Mouse (Mus musculus) hindbrain, postnatal 0 days (tissue): ENCODE data around the gene Slc9a5. TPM values are rescaled to one million over a fixed set of nuclear protein-coding genes. Genes with fewer than 3 reads are reported as not detected.

ENCODE experiments used
- ATAC-seq: fragments of 200-750 bp; cut with Nextera tagmentation; 2 replicates; pipeline ENCODE4 v1.8.0; 2017; ENCODE audit warnings: mild to moderate bottlenecking, moderate TSS enrichment, moderate library complexity
- DNase-seq: peaks from one replicate; pipeline ENCODE4 v3.0.0-alpha.2; 2015; ENCODE audit warnings: low spot score
- H3K27ac ChIP-seq: fragments of 300-500 bp; sonication (generic); 2 replicates; pipeline ENCODE4 v1.5.1; 2014; ENCODE audit warnings: mild to moderate bottlenecking
- H3K27me3 ChIP-seq: fragments of 300-500 bp; sonication (generic); 2 replicates; pipeline ENCODE4 v1.6.1; 2014; ENCODE audit warnings: low read length, mixed read lengths; ENCODE audit not compliant: insufficient read depth
- H3K36me3 ChIP-seq: fragments of 300-500 bp; sonication (generic); 2 replicates; pipeline ENCODE4 v1.6.1; 2014; ENCODE audit warnings: low read length, mixed read lengths; ENCODE audit not compliant: insufficient read depth
- H3K4me1 ChIP-seq: fragments of 300-500 bp; sonication (generic); 2 replicates; pipeline ENCODE4 v1.6.1; 2014; ENCODE audit warnings: antibody characterized with exemption, low read length, mixed read lengths; ENCODE audit not compliant: insufficient read depth
- H3K4me2 ChIP-seq: fragments of 300-500 bp; sonication (generic); 2 replicates; pipeline ENCODE4 v1.6.1; 2014; ENCODE audit warnings: low read depth, mild to moderate bottlenecking, low read length, moderate library complexity, mixed read lengths
- H3K4me3 ChIP-seq: fragments of 300-500 bp; sonication (generic); 2 replicates; pipeline ENCODE4 v1.5.1; 2014; ENCODE audit warnings: low read length
- H3K9ac ChIP-seq: fragments of 300-500 bp; sonication (generic); replicated peaks from 2 replicates; pipeline ENCODE4 v1.6.1; 2014; ENCODE audit warnings: mild to moderate bottlenecking, low read length, moderate library complexity, mixed read lengths
- H3K9me3 ChIP-seq: fragments of 300-500 bp; sonication (generic); 2 replicates; pipeline ENCODE4 v1.6.1; 2016; ENCODE audit warnings: low read length, mixed read lengths
- CTCF ChIP-seq: IDR thresholded peaks from 2 replicates; pipeline ENCODE4 v1.5.1; 2016; ENCODE audit warnings: antibody characterized with exemption, control low read depth, low read depth
- WGBS: fragments of 180-500 bp; shearing (Covaris S2); extraction: QIAGEN DNeasy Blood & Tissue Kit; methylation state at CpG from one replicate; pipeline ENCODE4 v1.1.7; 2014; 5-methylcytosine and 5-hydroxymethylcytosine counted together
- polyA plus RNA-seq: library from polyadenylated mRNA; unstranded; fragments of >200 nt; fragmentation: Nextera tagmentation; extraction: Ambion mirVana; gene quantifications from 2 replicates; pipeline ENCODE4 v1.2.1, GENCODE M21; 2015
- total RNA-seq: library from RNA; depleted of rRNA; stranded (reverse); fragments of >200 nt; gene quantifications from 2 replicates; pipeline ENCODE4 v1.2.3, GENCODE M21; 2014

Slc9a5 gene
- total and polyA plus RNA-seq, 2 experiments from 2014 or later = 10.6 to 28.6 TPM

- no peaks in the 10 kb centered on the region for H3K9me3 ChIP-seq
- H3K27ac ChIP-seq = no peak overlapping the region
- H3K9ac ChIP-seq = no peak overlapping the region
- DNase-seq (no peak), ATAC-seq (no peak)
- peaks cover 11% of the 10 kb centered on the region for H3K4me1 ChIP-seq
- no peak overlapping the region for H3K4me2 ChIP-seq
- TF ChIP-seq CTCF = no peak
- no peak overlapping the region for H3K4me3 ChIP-seq
- 73% methylated on average over 7 of the region's 7 CpGs for WGBS
- H3K36me3 ChIP-seq = no peaks in the 10 kb centered on the region
- H3K27me3 ChIP-seq = no peaks in the 10 kb centered on the region
Observed at GRCm38 (mm10) chr8:105345061-105345975, 3.3 kb upstream of the Slc9a5 start.

- Histone ChIP-seq H3K9me3 (no peaks in the 10 kb centered on the region), H3K27me3 (no peaks in the 10 kb centered on the region), H3K4me2 (peak overlapping the region; percentile 100), H3K36me3 (no peaks in the 10 kb centered on the region), H3K4me1 (peaks cover 15% of the 10 kb centered on the region), H3K27ac (peak overlapping the region; percentile 26; the same call in 1 of the 2 replicates), H3K9ac (peak overlapping the region; percentile 51), H3K4me3 (peak overlapping the region; percentile 77)
- TF ChIP-seq CTCF = no peak
- 4% methylated on average over 34 of the region's 34 CpGs for WGBS
- DNase-seq (no peak), ATAC-seq (0 out of 2 replicates have a peak, but pooled peaks have one; percentile 1)
Observed at GRCm38 (mm10) chr8:105346611-105347427, 1.8 kb upstream of the Slc9a5 start.

GRCm38 (mm10) chr8:105347428-105348221 is 1.0 kb upstream of the Slc9a5 start, which contains the start of gene Fhod1:
Fhod1 (minus strand) TSS chr8:105347953.
- H3K27ac ChIP-seq = peak within 1 kb of the TSS; percentile 83
- H3K4me1 ChIP-seq = peaks cover 15% of the 10 kb centered on the region
- WGBS = under 1% methylated on average over 53 of the region's 53 CpGs
- H3K4me3 ChIP-seq = peak within 1 kb of the TSS; percentile 77
- peak within 1 kb of the TSS; percentile 100 for H3K4me2 ChIP-seq
- H3K36me3 ChIP-seq = no peaks in the 10 kb centered on the region
- H3K9me3 ChIP-seq = no peaks in the 10 kb centered on the region
- H3K27me3 ChIP-seq = no peaks in the 10 kb centered on the region
- peak; percentile 87 for ATAC-seq
- DNase-seq = peak; percentile 95
- peak; percentile 41 for TF ChIP-seq CTCF
- peak within 1 kb of the TSS; percentile 77 for H3K9ac ChIP-seq

DNA sequence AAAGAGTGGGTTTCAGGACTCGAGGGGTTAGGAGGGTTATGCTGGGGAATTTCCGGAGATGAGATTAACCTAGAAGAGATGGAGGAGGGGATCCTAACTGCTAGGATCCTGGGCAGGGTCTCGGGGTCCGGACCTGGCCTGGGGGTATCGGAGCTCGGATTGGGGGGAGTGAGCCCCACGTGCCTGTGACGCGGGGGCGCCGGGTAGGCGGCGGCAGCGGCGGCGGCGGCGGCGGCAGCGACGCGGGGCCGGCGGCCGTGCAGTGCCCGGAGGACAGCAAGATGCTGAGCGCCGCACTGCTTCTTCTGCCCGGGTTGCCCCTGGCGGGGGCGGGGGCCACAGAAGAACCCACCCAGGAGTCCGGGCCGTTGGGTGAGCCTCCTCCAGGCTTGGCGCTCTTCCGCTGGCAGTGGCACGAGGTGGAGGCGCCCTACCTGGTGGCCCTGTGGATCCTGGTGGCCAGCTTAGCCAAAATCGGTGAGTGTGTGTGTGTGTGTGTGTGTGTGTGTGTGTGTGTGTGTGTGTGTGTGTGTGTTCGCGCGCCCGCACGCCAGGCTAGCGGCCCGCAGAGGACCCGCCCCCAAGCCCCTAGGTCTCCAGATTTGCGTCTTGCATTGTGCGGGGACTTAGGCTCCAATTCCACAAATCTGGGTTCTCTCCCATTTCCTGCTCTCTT is 591 bp downstream of the Slc9a5 start:
- ATAC-seq = peak; percentile 60
- H3K4me2 ChIP-seq = peak overlapping the region; percentile 100
- TF ChIP-seq CTCF = no peak
- peak; percentile 76 for DNase-seq
- H3K9me3 ChIP-seq = no peaks in the 10 kb centered on the region
- H3K4me3 ChIP-seq = peak overlapping the region; percentile 77
- peak overlapping the region; percentile 83 for H3K27ac ChIP-seq
- H3K27me3 ChIP-seq = no peaks in the 10 kb centered on the region
- peaks cover 15% of the 10 kb centered on the region for H3K4me1 ChIP-seq
- WGBS = under 1% methylated on average over 42 of the region's 48 CpGs
- peak overlapping the region; percentile 77 for H3K9ac ChIP-seq
- H3K36me3 ChIP-seq = no peaks in the 10 kb centered on the region

DNA sequence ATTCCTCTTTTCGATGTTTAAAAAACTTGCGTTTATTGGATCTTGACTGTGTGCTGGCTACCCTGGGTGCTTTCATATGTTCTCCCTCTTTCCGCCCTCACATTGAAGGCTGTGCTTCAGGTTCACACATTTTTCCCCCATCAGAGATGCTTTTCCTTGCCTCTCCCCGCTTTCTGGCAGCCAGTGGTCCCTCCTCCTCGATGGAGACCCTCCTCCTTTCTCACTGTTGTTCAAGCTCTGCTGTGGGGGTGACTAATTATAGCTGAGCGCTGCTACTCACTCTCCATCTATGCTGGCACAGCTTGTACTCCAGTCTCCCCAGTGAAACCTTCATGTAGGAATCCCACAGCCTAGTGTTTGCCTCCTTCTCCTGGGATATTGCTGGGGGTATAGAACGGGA is 1.5 kb downstream of the Slc9a5 start:
- TF ChIP-seq CTCF = no peak
- H3K4me1 ChIP-seq = peaks cover 15% of the 10 kb centered on the region
- peak overlapping the region; percentile 77; the same call in 1 of the 2 replicates for H3K9ac ChIP-seq
- peak; percentile 43 for DNase-seq
- H3K27me3 ChIP-seq = no peaks in the 10 kb centered on the region
- 28% methylated on average over 7 of the region's 7 CpGs for WGBS
- peak overlapping the region; percentile 83; the same call in 1 of the 2 replicates for H3K27ac ChIP-seq
- no peaks in the 10 kb centered on the region for H3K9me3 ChIP-seq
- H3K36me3 ChIP-seq = no peaks in the 10 kb centered on the region; the same call in 1 of the 2 replicates
- no peak for ATAC-seq
- peak overlapping the region; percentile 77 for H3K4me3 ChIP-seq
- H3K4me2 ChIP-seq = peak overlapping the region; percentile 100
